Mouse (Mus musculus): ENCODE measurements at regions not wholly inside any gene's neighbourhood (a gene's known extent, or its start where the extent isn't known, plus 50 kb on each side); places are given as distances from the start of the nearest gene placed in this dataset.

DNA sequence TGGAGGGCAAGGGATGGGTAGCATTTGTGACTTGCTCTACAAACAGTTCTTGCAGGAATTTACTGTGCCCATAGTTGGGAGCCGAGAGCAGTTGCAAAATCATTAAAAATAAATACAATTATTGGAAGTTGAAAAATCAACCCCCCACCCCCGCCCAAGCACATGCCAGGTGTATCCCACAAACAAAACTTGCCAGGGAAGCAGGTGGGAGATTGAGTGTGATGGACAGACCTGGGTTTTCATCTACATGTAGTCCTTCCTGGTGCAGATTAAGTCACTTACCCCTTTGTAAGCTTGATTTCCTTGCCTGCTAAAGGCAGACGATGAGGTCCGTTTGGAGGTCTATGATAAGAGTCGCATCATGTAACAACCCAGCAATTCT, 280.3 kb downstream of the Insig2 start:
- no peak for DNase-seq

DNA sequence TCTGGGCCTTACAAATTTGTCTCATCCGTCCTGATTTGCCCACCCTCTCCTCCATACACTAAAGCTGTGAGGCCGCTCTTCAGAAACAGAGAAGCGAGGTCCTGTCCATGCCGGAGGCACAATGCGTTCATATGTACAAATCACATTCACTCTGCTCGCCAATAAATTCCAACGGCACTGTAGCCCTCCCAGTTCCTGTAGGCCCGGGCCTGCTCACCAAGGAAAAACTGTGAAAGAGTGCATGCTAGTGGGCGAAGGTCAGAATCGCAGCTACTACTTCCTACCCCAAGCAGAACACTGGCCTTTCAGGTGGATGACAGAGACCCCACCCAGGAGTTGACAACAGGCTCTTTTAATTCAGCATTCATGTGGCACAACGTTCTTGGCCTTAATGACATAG, 278.7 kb downstream of the Insig2 start:
- DNase-seq, result peak; percentile 7 to 17

DNA sequence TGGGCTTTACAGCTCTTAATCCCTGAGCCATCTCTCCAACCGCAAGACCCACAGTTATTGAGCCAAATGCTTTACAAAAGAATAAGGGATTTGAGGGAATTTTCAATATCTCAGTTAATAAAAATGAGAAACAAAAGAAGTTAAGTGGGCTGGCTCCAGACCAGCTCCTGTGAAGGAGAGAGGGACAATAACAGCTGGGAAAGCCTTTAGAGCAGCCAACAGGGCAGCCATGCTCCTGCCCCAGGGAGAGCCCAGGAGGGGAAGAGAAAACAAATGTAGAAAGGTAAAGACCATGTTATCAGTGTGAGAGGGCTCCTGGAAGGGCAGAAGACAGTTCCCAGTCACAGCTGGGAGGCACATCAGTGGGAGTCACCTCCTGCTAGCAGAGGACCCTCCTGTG, 257.8 kb downstream of the Insig2 start:
- DNase-seq, result no peak

DNA sequence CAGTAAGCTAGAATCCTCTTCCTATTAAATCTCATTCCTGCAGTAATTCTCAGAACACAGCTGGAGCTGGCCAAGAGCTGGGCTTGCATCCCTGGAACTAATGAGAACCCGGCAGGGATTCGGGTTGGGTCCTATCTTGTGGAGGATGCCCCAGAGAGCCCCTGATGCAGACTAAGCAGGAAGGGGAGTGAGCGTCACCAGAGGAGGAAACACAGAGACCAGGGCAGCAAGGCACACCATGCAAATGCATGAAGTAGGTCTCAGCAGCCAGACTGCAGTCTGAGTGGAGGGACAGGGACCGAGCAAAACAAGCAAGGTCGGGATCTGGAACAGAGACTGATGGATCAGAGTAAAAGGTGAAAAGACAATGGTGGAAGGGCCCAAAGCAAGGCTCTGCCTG, 249.6 kb downstream of the Insig2 start:
- no peak for DNase-seq

DNA sequence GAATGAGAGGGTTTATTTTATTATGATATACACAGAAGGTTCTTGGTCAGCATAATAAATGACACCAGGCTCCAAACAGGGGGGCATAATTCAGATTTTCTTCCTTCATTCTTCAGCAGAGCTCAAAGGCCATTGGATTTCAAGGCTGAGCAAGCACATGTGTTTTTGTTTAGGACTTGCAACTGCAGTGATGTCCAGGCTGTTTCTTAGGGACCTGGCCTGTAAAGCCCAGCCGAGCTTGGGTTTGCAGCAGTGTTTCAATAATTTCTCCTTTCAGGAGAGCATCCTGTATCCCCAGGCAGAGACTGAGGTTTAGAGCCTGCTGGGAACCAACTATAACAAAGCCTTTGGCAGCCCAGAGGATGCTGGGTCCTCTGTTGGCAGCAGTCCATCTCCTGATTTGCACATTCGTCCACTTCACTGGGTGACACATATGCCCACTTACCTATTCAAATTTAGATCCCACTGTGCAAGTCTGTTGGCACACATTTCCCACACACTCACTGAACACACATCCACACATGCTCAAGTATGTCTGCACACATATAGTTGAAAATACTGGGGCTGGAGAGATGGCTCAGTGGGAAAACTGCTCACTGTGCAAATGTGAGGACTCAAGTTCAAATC, 247.2 kb downstream of the Insig2 start:
- peak in 1 of 2 experiments; percentile 6 for DNase-seq

DNA sequence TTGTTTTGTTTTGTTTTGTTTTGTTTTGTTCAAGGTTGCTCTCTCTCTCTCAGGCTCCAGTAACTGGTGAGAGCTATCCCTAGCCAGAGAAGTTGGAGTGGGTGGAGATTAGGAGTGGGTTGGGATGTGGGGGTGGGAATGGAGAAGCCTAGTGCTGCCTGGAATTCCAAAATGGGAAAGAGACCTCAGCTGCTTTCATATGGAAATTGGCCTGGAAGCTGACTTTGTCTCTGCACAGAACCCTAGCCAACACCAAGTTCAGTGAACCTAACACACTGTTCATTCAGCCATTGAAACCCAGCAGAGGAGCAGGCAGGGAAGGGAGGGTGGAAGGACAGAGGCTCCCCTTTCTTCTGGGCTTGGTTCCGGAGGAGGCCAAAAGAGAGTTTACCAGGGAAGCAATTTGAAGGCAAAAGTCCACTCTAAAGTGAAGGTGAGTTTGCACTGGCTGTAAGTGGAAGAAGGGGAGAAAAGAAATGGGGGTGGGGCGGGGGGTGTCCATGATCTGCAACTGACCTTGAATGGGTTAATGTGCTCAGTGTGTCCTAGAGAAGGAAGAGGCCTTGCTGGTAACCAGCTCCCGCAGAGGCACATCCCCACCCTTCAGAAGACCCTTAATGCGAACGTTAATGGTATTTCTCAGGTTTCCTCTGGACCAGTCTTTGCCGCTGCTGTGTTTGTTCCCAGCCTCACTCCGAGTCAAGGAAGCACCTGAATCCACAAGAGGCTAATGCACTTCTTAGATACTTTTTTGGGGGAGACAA, 245.1 kb downstream of the Insig2 start:
- no peak for DNase-seq

DNA sequence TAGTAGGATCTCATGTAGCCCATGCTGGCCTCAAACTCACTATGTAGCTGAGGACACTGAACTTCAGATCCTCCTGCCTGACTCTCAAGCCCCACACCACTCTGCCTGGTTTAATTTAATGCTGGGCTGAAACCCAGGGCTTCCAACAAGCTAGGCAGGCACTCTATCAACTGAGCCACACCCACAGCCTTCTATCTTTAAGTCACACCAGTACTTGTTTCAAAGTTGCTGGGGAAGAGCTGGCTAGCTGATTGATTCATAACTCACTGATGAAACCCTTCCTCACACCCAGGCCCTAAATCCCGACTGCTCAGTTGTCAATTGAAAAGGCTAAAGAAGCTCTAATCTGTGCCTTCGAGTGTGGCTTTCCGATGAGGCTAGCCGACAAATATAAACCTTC, 241.8 kb downstream of the Insig2 start:
- no peak for DNase-seq

DNA sequence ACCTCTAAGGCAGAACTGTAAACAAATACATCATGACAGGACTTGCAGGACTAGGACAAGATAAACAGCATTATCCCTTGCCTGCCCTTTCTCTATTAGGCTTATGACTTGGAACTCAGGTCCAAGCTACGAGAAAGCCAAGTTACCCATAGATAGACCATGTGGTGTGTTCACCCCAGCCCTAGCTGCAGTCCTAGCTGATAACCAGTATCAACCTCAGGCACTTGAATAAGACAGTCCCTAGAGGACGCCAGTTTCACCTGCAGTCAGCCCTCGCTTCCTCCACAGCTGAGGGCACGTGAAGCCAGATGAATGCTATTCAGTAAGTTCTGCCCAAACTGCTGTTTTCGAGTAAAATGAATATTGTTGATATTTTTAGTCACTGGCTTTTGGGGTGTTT, 239.5 kb downstream of the Insig2 start:
- DNase-seq, result no peak

DNA sequence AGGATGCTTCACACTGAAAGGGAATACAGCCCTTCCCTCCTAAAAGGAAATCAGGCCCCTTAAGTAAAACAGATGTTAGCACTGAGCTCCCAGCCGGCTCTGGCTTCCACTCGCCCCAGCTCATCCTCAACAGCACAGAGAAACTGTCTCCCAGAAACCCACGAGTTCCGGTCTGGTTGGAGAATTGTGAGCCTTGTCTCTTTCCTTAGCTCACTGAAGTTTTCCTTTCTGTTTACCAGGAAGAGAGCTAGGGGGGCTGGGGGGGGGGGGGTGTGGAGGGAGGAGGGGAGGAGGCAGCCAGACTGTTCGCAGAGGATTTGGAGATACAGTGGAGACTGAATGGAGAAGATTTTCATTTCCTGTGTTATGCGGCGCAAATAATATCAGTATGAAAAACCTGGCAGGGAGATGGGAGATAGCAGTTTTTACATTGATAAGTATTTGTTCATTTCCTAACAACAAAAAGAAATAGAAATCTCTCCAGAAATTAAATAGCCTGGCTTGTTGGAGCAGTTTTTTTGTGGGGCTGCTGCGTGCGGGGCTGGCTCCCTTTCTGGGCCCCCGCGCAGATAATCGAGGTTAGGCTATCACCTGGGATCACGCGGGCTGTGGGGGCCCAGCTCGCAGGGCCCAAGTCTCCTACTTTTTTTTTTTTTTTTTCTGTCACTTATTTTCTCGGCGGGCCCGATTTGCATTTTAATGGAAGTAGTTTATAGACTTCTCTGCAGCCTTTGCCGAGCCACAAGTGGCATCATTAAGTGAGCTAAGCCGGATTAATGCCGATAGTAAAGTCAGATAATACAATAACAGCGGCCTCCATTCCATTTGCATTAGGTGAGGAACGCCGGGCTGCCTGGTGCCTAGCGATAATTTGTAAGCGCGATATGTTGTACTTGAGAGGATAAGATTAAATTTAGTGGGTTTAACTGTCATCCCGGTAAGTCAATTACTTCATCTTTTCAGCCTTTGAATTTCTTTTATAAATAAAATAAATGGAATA, 235.5 kb downstream of the Insig2 start:
- DNase-seq, result no peak

DNA sequence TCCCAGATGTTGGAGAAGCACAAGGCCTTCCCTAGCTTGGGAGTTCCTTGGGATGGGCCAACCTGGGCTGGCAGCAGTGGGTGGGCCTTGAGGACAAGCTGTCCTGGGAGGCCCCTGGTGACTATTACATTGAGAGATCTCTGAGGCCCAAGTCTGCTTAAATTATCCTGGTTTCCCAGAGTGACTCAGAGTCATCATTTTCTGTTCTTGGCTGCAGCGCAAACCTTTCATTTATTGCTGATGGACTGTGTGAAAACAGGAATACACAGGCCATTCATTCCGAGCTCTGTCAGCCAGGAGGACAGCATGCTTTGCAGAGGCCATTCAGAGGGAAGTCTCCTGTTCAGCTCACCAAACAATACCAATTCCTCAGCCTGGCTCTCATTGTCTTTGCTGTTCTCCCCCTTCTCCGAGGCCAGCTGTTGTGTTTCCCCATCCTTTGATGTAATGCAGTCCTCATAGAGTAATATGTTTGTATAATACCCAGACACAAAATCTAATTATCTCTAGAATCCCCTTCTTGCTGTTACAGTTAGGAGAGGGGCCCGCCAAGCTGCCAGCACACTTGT, 220.5 kb downstream of the Insig2 start:
- no peak for DNase-seq

DNA sequence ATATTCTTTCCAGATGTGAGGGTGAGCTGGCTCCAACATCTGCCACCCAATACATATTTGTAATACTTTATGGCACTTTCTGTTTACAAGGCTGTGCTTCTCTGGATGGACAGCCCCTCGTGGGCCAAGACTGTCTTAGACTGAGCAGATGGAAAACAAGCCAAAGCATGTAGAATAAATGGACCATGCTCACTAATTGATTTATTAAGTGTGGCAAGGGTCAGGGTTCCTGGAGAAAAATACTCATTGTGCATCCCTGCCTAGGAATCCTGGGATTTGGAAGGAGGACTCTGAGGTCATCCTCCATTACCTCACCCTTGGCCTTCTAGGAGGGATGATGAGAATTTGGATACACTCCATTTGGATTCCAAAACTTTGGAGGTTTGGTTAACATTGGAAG, 219.9 kb downstream of the Insig2 start:
- no peak for DNase-seq

DNA sequence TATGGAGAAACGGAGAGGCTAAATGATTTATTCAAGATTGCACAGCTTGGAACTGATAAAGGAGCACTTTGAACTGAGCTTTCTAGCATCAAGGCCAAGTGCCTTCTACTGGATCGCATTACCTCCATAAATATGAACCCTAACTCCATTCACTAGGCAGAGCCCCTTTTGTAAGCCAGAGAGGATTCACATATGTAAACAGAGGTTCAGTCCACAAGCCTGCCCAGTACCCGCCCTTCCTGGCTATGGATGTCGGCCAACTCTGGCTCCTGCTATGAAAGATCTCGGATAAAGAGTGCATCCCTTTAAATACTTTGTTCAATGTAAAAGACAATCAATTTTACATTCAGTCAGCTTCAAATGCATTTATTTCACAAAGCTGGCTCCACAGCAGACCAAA, 215.8 kb downstream of the Insig2 start:
- no peak for DNase-seq

DNA sequence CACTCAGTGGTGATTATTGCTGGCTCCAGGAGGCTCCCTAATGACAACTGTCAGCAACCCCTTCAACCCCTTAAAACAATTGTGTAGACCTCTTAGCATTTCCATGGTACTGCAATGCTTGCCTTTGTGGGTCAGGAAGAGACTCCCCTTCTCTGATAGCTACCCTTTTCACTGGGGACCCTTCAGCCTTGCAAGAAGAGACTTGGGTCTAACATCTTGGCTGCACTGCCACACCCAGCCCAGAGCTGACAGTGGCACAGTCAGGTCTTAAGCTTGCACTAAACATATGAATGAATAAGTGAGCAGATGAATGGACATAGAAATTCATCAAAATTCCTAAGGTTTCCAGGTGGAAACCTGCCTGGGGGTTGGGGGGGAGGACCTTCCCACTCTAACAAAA, 209.0 kb downstream of the Insig2 start:
- DNase-seq, result no peak

DNA sequence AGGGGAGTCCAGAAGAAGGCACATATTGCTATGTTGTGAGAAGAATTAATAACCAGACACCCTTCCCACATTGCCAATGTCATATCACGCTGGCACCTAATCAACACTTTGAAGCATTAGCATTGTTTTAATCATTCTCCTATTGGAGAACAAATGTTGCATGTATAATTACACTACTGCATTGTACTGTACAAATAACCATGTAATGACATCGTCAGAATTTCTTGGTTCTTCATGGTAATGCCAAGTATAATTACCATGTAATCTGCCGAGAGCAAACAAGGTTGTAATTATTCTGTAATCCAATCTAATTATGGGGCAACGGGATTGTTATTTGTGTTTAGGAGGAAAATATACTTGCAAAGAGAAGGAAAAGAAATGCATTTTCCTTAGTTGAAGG, 196.1 kb downstream of the Insig2 start:
- DNase-seq, result no peak

DNA sequence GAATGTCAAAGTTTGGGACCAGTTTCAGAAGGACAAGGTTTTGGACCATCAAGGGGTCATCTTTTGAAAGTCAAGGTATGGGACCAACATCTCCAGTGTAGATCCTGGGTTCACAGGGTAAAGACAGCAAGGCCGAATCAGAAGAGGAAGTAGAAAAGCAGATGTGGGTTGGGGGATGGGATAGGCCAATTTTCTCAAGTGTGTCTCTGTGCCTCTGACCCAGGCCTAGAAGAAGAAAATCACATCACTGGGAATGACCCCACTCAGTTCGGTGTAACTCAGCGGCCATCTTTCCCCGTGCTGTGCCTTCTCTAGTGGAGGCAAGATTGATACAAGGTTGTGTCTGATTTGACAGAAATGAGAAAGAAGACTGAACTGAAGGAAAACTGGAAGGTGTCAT, 195.5 kb downstream of the Insig2 start:
- DNase-seq, result no peak

DNA sequence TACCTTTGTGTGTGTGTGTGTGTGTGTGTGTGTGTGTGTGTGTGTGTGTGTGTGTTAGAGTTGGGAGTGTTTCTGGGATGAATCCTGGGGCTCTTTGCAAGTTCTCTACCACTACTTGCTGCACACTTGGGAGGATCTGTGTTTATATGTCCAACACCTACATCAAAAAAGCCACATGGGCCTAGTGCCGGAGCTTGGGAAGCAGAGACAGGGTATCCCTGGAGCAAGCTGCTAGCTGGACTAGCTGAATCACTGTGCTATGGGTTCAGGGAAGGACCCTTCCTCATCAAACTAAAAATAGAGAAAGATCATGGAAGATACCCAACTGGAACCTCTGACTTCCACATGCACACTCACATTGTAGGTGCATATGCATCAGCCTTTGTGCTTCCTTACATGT, 187.4 kb downstream of the Insig2 start:
- no peak for DNase-seq

DNA sequence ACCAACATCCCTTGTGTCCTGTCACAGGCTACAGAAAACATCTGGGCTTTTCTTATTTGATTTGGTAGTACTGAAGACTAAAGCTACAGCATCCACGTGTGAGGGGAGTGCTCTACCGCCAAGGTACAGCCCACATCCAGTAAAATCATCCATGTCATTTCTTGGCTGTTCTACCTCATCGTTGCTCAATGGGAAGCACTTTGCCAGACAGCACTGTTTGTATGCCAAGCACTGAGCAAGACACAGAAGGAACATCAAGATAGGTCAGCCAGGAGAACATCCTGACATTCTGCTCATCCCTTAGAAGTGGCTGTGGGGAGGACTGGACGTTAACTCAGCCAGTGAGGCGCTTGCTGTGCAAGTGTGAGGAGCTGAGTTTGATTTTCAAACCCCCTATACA, 178.9 kb downstream of the Insig2 start:
- no peak for DNase-seq

DNA sequence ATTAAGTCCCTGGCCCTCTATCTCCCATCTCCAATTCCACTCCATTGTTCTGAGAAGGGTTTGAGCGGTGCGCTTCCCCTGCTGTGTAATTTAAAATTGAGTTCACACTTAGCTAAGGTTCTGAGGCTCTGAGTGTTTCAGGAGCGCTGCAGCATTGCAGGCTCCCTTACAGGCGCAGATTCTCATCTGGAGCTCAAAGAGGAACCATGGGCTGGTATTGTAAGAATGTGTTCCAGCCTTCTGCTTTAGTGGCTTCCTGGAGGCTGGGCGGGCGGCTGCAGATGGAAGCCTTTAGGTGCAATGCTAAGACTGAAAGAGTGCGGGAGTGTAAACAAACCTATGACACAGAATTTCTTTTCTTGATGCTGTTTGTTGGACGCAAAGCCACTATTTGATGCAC, 177.8 kb downstream of the Insig2 start:
- no peak for DNase-seq

DNA sequence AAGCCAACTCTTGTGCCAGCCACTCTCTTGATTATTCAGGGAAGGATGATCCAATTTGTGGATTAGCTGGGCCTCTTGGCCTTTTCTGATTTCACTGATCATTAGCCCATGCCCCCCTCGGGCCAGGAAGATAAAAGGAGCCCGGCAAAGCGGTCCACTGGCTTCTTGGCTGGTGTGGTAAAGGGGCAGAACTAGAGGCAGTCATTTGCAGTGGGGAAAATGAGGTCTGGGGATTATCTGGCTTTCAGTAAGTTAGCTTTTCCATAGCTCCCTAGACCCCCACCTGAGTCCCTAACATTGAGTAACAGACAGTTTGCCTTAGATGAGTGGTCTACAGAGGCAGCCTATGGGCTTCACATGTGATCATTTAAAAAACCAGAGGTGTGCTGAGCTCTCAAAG, 163.7 kb downstream of the Insig2 start:
- no peak for DNase-seq

DNA sequence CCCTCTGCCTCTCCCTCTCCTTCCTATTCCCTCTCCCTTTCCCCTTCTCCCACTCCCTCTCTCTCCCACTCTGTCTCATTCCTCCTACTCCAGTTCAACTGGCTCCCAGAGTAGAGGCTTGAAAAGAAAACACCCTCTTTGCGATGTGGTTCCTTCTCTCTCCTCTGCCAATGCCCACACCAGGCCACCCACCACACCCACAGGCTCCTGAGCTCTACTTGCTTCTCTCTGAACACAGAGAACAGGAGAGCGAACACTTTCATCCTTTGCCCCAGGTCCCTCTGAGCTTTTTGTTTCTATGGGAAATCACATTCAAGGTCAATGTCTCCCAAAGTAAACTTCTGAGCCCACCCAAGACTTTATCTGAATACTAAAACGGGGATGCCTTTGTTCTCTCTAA, 155.8 kb downstream of the Insig2 start:
- DNase-seq, result no peak

DNA sequence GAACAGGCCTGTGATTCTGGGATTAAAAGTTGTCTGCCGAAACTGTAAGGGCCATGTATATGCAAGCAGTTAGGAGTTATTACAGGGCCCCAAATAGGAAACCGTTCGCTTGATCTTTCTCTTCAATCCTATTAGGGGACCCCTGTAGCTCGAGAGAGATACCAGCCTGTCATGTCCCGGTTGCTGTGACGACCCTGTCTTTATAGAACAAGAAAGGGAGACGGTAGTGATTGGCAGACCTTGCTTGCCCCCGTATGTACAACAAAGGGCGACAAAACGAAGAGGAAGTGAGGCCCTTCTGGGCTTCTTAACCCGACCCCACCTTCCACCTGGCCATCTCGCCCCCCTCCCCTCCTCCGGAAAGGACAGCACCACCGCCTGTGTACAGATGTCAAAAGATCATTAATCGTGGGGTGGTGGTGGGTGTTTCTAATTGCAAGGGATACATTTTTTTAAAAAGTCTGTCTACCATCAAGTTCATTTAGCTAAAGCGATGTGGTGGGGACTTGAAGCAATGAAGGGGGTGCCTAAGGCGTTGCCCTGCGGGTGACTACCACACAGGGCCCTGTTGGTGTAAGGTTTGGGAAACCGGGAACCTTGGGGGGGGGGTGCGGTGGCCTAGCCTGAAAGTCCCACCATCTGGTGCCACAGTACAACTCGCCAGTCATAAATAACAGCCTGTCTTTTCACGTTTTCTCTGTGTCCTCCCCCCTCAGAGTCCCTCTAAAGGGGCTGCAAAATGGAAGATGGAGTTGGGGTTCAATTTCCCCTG, 155.1 kb downstream of the Insig2 start:
- DNase-seq, result no peak

DNA sequence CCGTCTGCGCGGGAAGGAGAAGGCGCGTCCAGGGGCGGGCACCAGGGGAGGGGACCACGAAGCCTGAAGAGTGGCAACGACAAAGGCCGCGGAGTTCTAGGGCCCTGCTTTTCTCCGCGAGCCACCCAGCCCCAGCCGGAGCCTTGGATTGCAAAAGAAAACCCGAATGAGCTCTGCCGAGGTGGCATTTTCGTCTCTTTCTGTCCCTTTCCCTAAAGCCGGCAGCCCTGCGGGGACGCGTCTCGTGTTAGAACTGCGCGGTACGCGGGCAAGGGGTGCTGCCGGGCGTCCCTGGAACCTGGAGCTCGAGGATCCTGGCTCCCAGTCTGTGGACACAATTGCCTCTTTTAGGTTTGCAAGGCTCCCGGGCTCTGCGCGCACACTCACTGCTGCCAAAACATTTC, 154.5 kb downstream of the Insig2 start:
- peak; percentile 19 for DNase-seq

All from cerebellum, postnatal 25 days (tissue).